Mouse (Mus musculus) kidney, embryonic 16.5 days (tissue): ENCODE data around the gene Agmo. TPM values are rescaled to one million over a fixed set of nuclear protein-coding genes. Genes with fewer than 3 reads are reported as not detected.

ENCODE experiments used
- ATAC-seq: fragments of 200-750 bp; cut with Nextera tagmentation; 2 replicates; pipeline ENCODE4 v1.8.0; 2017; ENCODE audit warnings: moderate TSS enrichment; ENCODE audit not compliant: low FRiP score, low TSS enrichment
- H3K27ac ChIP-seq: fragments of 300-500 bp; sonication (generic); 2 replicates; pipeline ENCODE4 v1.5.1; 2014; ENCODE audit warnings: low read length
- H3K27me3 ChIP-seq: fragments of 300-500 bp; sonication (generic); 2 replicates; pipeline ENCODE4 v1.6.1; 2014; ENCODE audit warnings: low read length, control low read depth, mixed read lengths; ENCODE audit not compliant: insufficient read depth
- H3K36me3 ChIP-seq: fragments of 300-500 bp; sonication (generic); 2 replicates; pipeline ENCODE4 v1.6.1; 2014; ENCODE audit warnings: low read length, control low read depth, mixed read lengths; ENCODE audit not compliant: insufficient read depth
- H3K4me1 ChIP-seq: fragments of 300-500 bp; sonication (generic); 2 replicates; pipeline ENCODE4 v1.6.1; 2014; ENCODE audit warnings: low read length, control low read depth, mixed read lengths; ENCODE audit not compliant: insufficient read depth
- H3K4me2 ChIP-seq: fragments of 300-500 bp; sonication (generic); replicated peaks from 2 replicates; pipeline ENCODE4 v1.6.1; 2014; ENCODE audit warnings: low read depth, low read length
- H3K4me3 ChIP-seq: fragments of 300-500 bp; sonication (generic); 2 replicates; pipeline ENCODE4 v1.5.1; 2014; ENCODE audit warnings: mild to moderate bottlenecking, low read length
- H3K9ac ChIP-seq: fragments of 300-500 bp; sonication (generic); replicated peaks from 2 replicates; pipeline ENCODE4 v1.6.1; 2014; ENCODE audit warnings: low read length
- H3K9me3 ChIP-seq: fragments of 300-500 bp; sonication (generic); 2 replicates; pipeline ENCODE4 v1.6.1; 2016; ENCODE audit warnings: low read length, control low read depth
- WGBS: fragments of 180-500 bp; shearing (Covaris S2); extraction: QIAGEN DNeasy Blood & Tissue Kit; methylation state at CpG from one replicate; pipeline ENCODE4 v1.1.7; 2014; 5-methylcytosine and 5-hydroxymethylcytosine counted together
- polyA plus RNA-seq: library from polyadenylated mRNA; unstranded; fragments of >200 nt; fragmentation: Nextera tagmentation; extraction: Ambion mirVana; gene quantifications from 2 replicates; pipeline ENCODE4 v1.2.1, GENCODE M21; 2015

Gene Agmo
- polyA plus RNA-seq, 1 experiment from 2014 or later: 0.57 TPM

- Histone ChIP-seq H3K4me2 (no peak overlapping the region), H3K4me1 (no peaks in the 10 kb centered on the region), H3K27me3 (no peaks in the 10 kb centered on the region), H3K9me3 (no peaks in the 10 kb centered on the region), H3K36me3 (no peaks in the 10 kb centered on the region), H3K27ac (no peak overlapping the region), H3K9ac (no peak overlapping the region), H3K4me3 (no peak overlapping the region)
- ATAC-seq: no peak
- 83% methylated on average over 3 of the region's 3 CpGs for WGBS
Measured at GRCm38 (mm10) chr12:37487991-37488390, 246.6 kb downstream of the Agmo start.

GRCm38 (mm10) chr12:37498871-37499270 lies 257.4 kb downstream of the Agmo start:
- no peaks in the 10 kb centered on the region for H3K36me3 ChIP-seq
- no peaks in the 10 kb centered on the region for H3K4me1 ChIP-seq
- no peak overlapping the region for H3K9ac ChIP-seq
- WGBS: 75% methylated on average over 3 of the region's 3 CpGs
- ATAC-seq: no peak
- no peak overlapping the region for H3K4me2 ChIP-seq
- H3K27ac ChIP-seq: no peak overlapping the region
- H3K4me3 ChIP-seq: no peak overlapping the region
- H3K27me3 ChIP-seq: no peaks in the 10 kb centered on the region
- no peaks in the 10 kb centered on the region for H3K9me3 ChIP-seq

- WGBS: 73% methylated on average over 1 of the region's 1 CpGs
- Histone ChIP-seq H3K4me1 (no peaks in the 10 kb centered on the region), H3K4me2 (no peak overlapping the region), H3K9me3 (no peaks in the 10 kb centered on the region), H3K4me3 (no peak overlapping the region), H3K36me3 (no peaks in the 10 kb centered on the region), H3K27ac (no peak overlapping the region), H3K27me3 (no peaks in the 10 kb centered on the region), H3K9ac (no peak overlapping the region)
- ATAC-seq: no peak
Measured at GRCm38 (mm10) chr12:37507406-37507805, 266.0 kb downstream of the Agmo start.

GRCm38 (mm10) chr12:37507826-37508225 lies 266.4 kb downstream of the Agmo start:
- Histone ChIP-seq H3K9me3 (no peaks in the 10 kb centered on the region), H3K9ac (no peak overlapping the region), H3K4me3 (no peak overlapping the region), H3K4me2 (no peak overlapping the region), H3K27me3 (no peaks in the 10 kb centered on the region), H3K36me3 (no peaks in the 10 kb centered on the region), H3K27ac (no peak overlapping the region), H3K4me1 (no peaks in the 10 kb centered on the region)
- 80% methylated on average over 2 of the region's 2 CpGs for WGBS
- no peak for ATAC-seq

DNA sequence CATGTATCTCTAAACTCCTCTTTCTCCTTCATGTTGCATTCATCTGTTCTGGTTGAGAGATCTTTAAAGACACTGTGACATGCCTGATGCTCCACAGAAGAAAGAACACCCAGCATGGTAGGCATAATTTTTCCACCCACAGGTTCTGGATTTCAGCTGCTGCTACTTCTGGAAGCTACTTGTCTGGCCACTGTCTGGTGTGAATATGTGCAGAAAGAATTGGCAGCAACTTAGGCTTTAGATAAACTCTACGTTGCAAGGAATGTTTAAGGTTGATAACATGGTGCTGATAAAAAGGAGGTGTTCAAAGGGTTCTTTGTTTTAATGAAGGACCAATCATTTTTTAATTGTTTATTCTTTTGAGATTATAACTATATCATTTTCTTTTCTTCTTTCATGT lies 280.3 kb downstream of the Agmo start:
- no peaks in the 10 kb centered on the region for H3K36me3 ChIP-seq
- 80% methylated on average over 1 of the region's 1 CpGs for WGBS

GRCm38 (mm10) chr12:37524662-37525061 lies 283.2 kb downstream of the Agmo start:
- no peaks in the 10 kb centered on the region for H3K27me3 ChIP-seq
- no peak overlapping the region for H3K27ac ChIP-seq
- H3K9ac ChIP-seq: no peak overlapping the region
- peaks cover 3% of the 10 kb centered on the region for H3K9me3 ChIP-seq
- WGBS: 84% methylated on average over 3 of the region's 3 CpGs
- no peak overlapping the region for H3K4me3 ChIP-seq
- no peaks in the 10 kb centered on the region for H3K36me3 ChIP-seq
- H3K4me2 ChIP-seq: no peak overlapping the region
- no peak for ATAC-seq
- H3K4me1 ChIP-seq: no peaks in the 10 kb centered on the region

More for the DNA sequence above, 280.3 kb downstream of the Agmo start:
- ATAC-seq: no peak
- H3K9ac ChIP-seq: no peak overlapping the region
- peaks cover 3% of the 10 kb centered on the region for H3K9me3 ChIP-seq
- no peaks in the 10 kb centered on the region for H3K27me3 ChIP-seq
- no peaks in the 10 kb centered on the region for H3K4me1 ChIP-seq
- no peak overlapping the region for H3K4me3 ChIP-seq
- no peak overlapping the region for H3K27ac ChIP-seq
- no peak overlapping the region for H3K4me2 ChIP-seq

DNA sequence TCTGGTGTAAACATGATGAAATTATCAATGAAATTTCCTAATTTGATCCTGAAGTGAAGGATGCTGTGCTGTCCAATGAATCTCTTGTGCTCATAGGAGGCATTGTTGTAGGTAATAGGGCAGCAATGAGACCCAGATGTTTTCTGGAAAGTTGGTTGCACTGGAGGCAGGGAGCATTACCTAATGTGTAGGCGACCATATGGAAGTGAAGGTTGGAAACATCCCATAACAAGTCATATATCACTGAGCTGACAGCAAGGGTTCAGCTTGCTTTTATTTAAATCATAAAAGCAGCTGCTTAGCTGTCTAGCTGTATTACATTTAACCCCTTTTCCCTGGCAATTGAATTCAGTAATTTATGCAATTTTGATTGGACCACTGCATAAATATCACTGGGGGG lies 299.6 kb downstream of the Agmo start:
- no peaks in the 10 kb centered on the region for H3K9me3 ChIP-seq
- H3K27ac ChIP-seq: no peak overlapping the region
- no peaks in the 10 kb centered on the region for H3K27me3 ChIP-seq
- ATAC-seq: no peak
- no peaks in the 10 kb centered on the region for H3K36me3 ChIP-seq
- H3K9ac ChIP-seq: no peak overlapping the region
- H3K4me2 ChIP-seq: no peak overlapping the region
- no peak overlapping the region for H3K4me3 ChIP-seq
- H3K4me1 ChIP-seq: no peaks in the 10 kb centered on the region
- 38% methylated on average over 1 of the region's 1 CpGs for WGBS

DNA sequence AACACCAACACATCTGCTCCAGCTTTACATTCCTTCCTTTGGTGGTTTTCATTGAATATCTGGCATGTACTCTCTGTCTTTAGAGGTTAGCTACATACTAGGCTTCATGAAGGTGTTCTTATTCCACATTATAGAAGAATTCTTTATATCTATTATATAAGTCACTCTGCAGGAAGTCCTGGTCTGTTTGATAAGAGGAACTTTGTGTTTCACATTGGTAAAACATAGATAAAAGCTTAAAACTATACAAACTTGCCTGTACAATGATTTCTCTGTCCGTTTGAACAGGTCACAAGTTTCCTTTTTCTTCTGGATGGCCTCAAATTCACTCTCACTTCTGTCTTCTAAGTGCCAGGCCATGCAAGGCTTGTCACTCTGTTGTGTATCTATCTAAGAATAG lies 316.8 kb downstream of the Agmo start:
- Histone ChIP-seq H3K4me3 (no peak overlapping the region), H3K4me1 (no peaks in the 10 kb centered on the region), H3K27me3 (no peaks in the 10 kb centered on the region), H3K9me3 (no peaks in the 10 kb centered on the region), H3K9ac (no peak overlapping the region), H3K36me3 (no peaks in the 10 kb centered on the region), H3K4me2 (no peak overlapping the region), H3K27ac (no peak overlapping the region)
- ATAC-seq: no peak
- 64% methylated on average over 1 of the region's 1 CpGs for WGBS

- no peaks in the 10 kb centered on the region for H3K4me1 ChIP-seq
- H3K9ac ChIP-seq: no peak overlapping the region
- no peak overlapping the region for H3K4me3 ChIP-seq
- H3K36me3 ChIP-seq: no peaks in the 10 kb centered on the region
- no peaks in the 10 kb centered on the region for H3K9me3 ChIP-seq
- WGBS: 85% methylated on average over 5 of the region's 5 CpGs
- no peak overlapping the region for H3K4me2 ChIP-seq
- no peak overlapping the region for H3K27ac ChIP-seq
- H3K27me3 ChIP-seq: no peaks in the 10 kb centered on the region
- no peak for ATAC-seq
Measured at GRCm38 (mm10) chr12:37565882-37566596, 324.6 kb downstream of the Agmo start.

- no peak overlapping the region for H3K4me2 ChIP-seq
- H3K27ac ChIP-seq: no peak overlapping the region
- 55% methylated on average over 3 of the region's 3 CpGs for WGBS
- H3K4me3 ChIP-seq: no peak overlapping the region
- no peak overlapping the region for H3K9ac ChIP-seq
- no peaks in the 10 kb centered on the region for H3K9me3 ChIP-seq
- no peaks in the 10 kb centered on the region for H3K36me3 ChIP-seq
- ATAC-seq: no peak
- no peaks in the 10 kb centered on the region for H3K4me1 ChIP-seq
- no peaks in the 10 kb centered on the region for H3K27me3 ChIP-seq
Measured at GRCm38 (mm10) chr12:37571922-37572321, 330.5 kb downstream of the Agmo start.
